Mouse (Mus musculus): ENCODE results near the gene Plcl1.

- TF ChIP-seq CTCF (IDR thresholded peaks at IDR 0.05; ENCODE audit: extremely low read depth, insufficient read length, insufficient replicate concordance, low read depth, low read length) (no peak), POLR2A (IDR thresholded peaks at IDR 0.05; ENCODE audit: low read depth, low read length) (no peak)
These were observed 280.5 kb downstream of the Plcl1 start for GRCm38 (mm10) chr1:55686261-55686660.

Measured in small intestine, adult 2 months (tissue).